Mouse (Mus musculus): Measurements from ENCODE around the gene Morn4. TPM values are rescaled to one million over a fixed set of nuclear protein-coding genes. Genes with fewer than 3 reads are reported as not detected.

Gene Morn4
- polyA plus RNA-seq, 1 experiment from 2014 or later: 29.6 TPM

GRCm38 (mm10) chr19:42056719-42057409 lies 29.3 kb downstream of the Morn4 start:
- Histone ChIP-seq H3K9me3 (replicated peaks) (no peaks in the 10 kb centered on the region), H3K27me3 (no peaks in the 10 kb centered on the region), H3K4me1 (0 out of 2 replicates have a peak, but pooled peaks cover 9% of the 10 kb centered on the region), H3K4me3 (replicated peaks) (no peak overlapping the region), H3K36me3 (no peaks in the 10 kb centered on the region), H3K9ac (no peak overlapping the region), H3K27ac (no peak overlapping the region), H3K4me2 (no peak overlapping the region)
- 0 out of 2 replicates have a peak, but pooled peaks have one; percentile 11 for ATAC-seq (replicated peaks; ENCODE audit: low FRiP score)
- 62% methylated on average over 6 of the region's 6 CpGs for WGBS

- H3K9ac ChIP-seq: no peak overlapping the region
- WGBS: 48% methylated on average over 2 of the region's 2 CpGs
- H3K4me3 ChIP-seq (replicated peaks): no peak overlapping the region
- H3K9me3 ChIP-seq (replicated peaks): no peaks in the 10 kb centered on the region
- H3K4me2 ChIP-seq: no peak overlapping the region
- H3K27me3 ChIP-seq: no peaks in the 10 kb centered on the region
- H3K27ac ChIP-seq: no peak overlapping the region
- H3K36me3 ChIP-seq: no peaks in the 10 kb centered on the region
- H3K4me1 ChIP-seq: 0 out of 2 replicates have a peak, but pooled peaks cover 9% of the 10 kb centered on the region
- no peak for ATAC-seq (replicated peaks; ENCODE audit: low FRiP score)
These were observed 30.3 kb downstream of the Morn4 start for GRCm38 (mm10) chr19:42055881-42056280.

- 55% methylated on average over 6 of the region's 6 CpGs for WGBS
- ATAC-seq (replicated peaks; ENCODE audit: low FRiP score): peak; percentile 82
These were observed 31.9 kb downstream of the Morn4 start for GRCm38 (mm10) chr19:42054255-42054654.

GRCm38 (mm10) chr19:42051948-42052347 lies 34.2 kb downstream of the Morn4 start, which contains the start of gene 4933411K16Rik:
4933411K16Rik (plus strand) TSS chr19:42052248.
- 0 out of 2 replicates have a peak, but pooled peaks cover 9% of the 10 kb centered on the region for H3K4me1 ChIP-seq
- H3K9ac ChIP-seq: no peak within 1 kb of the TSS
- H3K4me3 ChIP-seq (replicated peaks): no peak within 1 kb of the TSS
- H3K4me2 ChIP-seq: no peak within 1 kb of the TSS
- no peak within 1 kb of the TSS for H3K27ac ChIP-seq
- H3K9me3 ChIP-seq (replicated peaks): no peaks in the 10 kb centered on the region
- H3K27me3 ChIP-seq: no peaks in the 10 kb centered on the region
- WGBS: 73% methylated on average over 4 of the region's 4 CpGs
- no peaks in the 10 kb centered on the region for H3K36me3 ChIP-seq
- ATAC-seq (replicated peaks; ENCODE audit: low FRiP score): no peak

More at GRCm38 (mm10) chr19:42054255-42054654, 31.9 kb downstream of the Morn4 start:
- Histone ChIP-seq H3K9ac (no peak overlapping the region), H3K9me3 (replicated peaks) (no peaks in the 10 kb centered on the region), H3K4me3 (replicated peaks) (no peak overlapping the region), H3K36me3 (no peaks in the 10 kb centered on the region), H3K4me1 (0 out of 2 replicates have a peak, but pooled peaks cover 9% of the 10 kb centered on the region), H3K27me3 (no peaks in the 10 kb centered on the region), H3K27ac (0 out of 2 replicates have a peak overlapping the region, but pooled peaks have one; percentile 28), H3K4me2 (no peak overlapping the region)

- no peaks in the 10 kb centered on the region for H3K36me3 ChIP-seq
- H3K27ac ChIP-seq: no peak overlapping the region
- no peaks in the 10 kb centered on the region for H3K27me3 ChIP-seq
- H3K9ac ChIP-seq: no peak overlapping the region
- no peak overlapping the region for H3K4me3 ChIP-seq (replicated peaks)
- no peak overlapping the region for H3K4me2 ChIP-seq
- no peaks in the 10 kb centered on the region for H3K9me3 ChIP-seq (replicated peaks)
- peaks cover 9% of the 10 kb centered on the region; the same call in 1 of the 2 replicates for H3K4me1 ChIP-seq
- 90% methylated on average over 3 of the region's 3 CpGs for WGBS
- no peak for ATAC-seq (replicated peaks; ENCODE audit: low FRiP score)
These were observed 34.8 kb downstream of the Morn4 start for GRCm38 (mm10) chr19:42051351-42051750.

GRCm38 (mm10) chr19:42050251-42050650 lies 35.9 kb downstream of the Morn4 start:
- Histone ChIP-seq H3K9me3 (replicated peaks) (no peaks in the 10 kb centered on the region), H3K27me3 (no peaks in the 10 kb centered on the region), H3K9ac (no peak overlapping the region), H3K4me1 (peaks cover 17% of the 10 kb centered on the region), H3K4me3 (replicated peaks) (no peak overlapping the region), H3K4me2 (no peak overlapping the region), H3K36me3 (no peaks in the 10 kb centered on the region), H3K27ac (no peak overlapping the region)
- no peak for ATAC-seq (replicated peaks; ENCODE audit: low FRiP score)
- 88% methylated on average over 1 of the region's 1 CpGs for WGBS

GRCm38 (mm10) chr19:42045269-42046102 lies 40.7 kb downstream of the Morn4 start, which contains the start of gene Hoga1:
Hoga1 (plus strand) TSS chr19:42045610.
- H3K27me3 ChIP-seq: 0 out of 2 replicates have a peak, but pooled peaks cover under 1% of the 10 kb centered on the region
- peak within 1 kb of the TSS; percentile 41 for H3K4me3 ChIP-seq (replicated peaks)
- H3K9ac ChIP-seq: no peak within 1 kb of the TSS
- peak; percentile 96 for ATAC-seq (replicated peaks; ENCODE audit: low FRiP score)
- 20% methylated on average over 23 of the region's 23 CpGs for WGBS
- H3K4me1 ChIP-seq: peaks cover 8% of the 10 kb centered on the region
- H3K4me2 ChIP-seq: peak within 1 kb of the TSS; percentile 56
- peak within 1 kb of the TSS; percentile 70 for H3K27ac ChIP-seq
- no peaks in the 10 kb centered on the region for H3K36me3 ChIP-seq
- no peaks in the 10 kb centered on the region for H3K9me3 ChIP-seq (replicated peaks)

- no peak overlapping the region for H3K4me2 ChIP-seq
- 97% methylated on average over 6 of the region's 6 CpGs for WGBS
These were observed 42.2 kb downstream of the Morn4 start for GRCm38 (mm10) chr19:42043988-42044387.

GRCm38 (mm10) chr19:42038310-42038709 lies 47.8 kb downstream of the Morn4 start:
- Histone ChIP-seq H3K9me3 (replicated peaks) (no peaks in the 10 kb centered on the region), H3K4me1 (peaks cover 12% of the 10 kb centered on the region), H3K27ac (no peak overlapping the region), H3K4me3 (replicated peaks) (no peak overlapping the region), H3K9ac (no peak overlapping the region), H3K36me3 (peaks cover 13% of the 10 kb centered on the region), H3K4me2 (no peak overlapping the region), H3K27me3 (0 out of 2 replicates have a peak, but pooled peaks cover 7% of the 10 kb centered on the region)
- 89% methylated on average over 12 of the region's 12 CpGs for WGBS
- ATAC-seq (replicated peaks; ENCODE audit: low FRiP score): no peak

More at GRCm38 (mm10) chr19:42043988-42044387, 42.2 kb downstream of the Morn4 start:
- Histone ChIP-seq H3K9me3 (replicated peaks) (no peaks in the 10 kb centered on the region), H3K9ac (no peak overlapping the region), H3K4me3 (replicated peaks) (no peak overlapping the region), H3K36me3 (no peaks in the 10 kb centered on the region), H3K27ac (no peak overlapping the region), H3K4me1 (peaks cover 8% of the 10 kb centered on the region), H3K27me3 (0 out of 2 replicates have a peak, but pooled peaks cover 7% of the 10 kb centered on the region)
- ATAC-seq (replicated peaks; ENCODE audit: low FRiP score): no peak

GRCm38 (mm10) chr19:42037167-42037702 lies 48.9 kb downstream of the Morn4 start:
- 70% methylated on average over 11 of the region's 11 CpGs for WGBS

GRCm38 (mm10) chr19:42036357-42036756 lies 49.8 kb downstream of the Morn4 start:
- Histone ChIP-seq H3K4me3 (replicated peaks) (no peak overlapping the region), H3K4me2 (no peak overlapping the region), H3K9ac (no peak overlapping the region), H3K27me3 (0 out of 2 replicates have a peak, but pooled peaks cover 7% of the 10 kb centered on the region), H3K27ac (no peak overlapping the region), H3K4me1 (peaks cover 12% of the 10 kb centered on the region), H3K36me3 (peaks cover 28% of the 10 kb centered on the region), H3K9me3 (replicated peaks) (no peaks in the 10 kb centered on the region)
- ATAC-seq (replicated peaks; ENCODE audit: low FRiP score): no peak
- WGBS: 86% methylated on average over 3 of the region's 3 CpGs

More at GRCm38 (mm10) chr19:42037167-42037702, 48.9 kb downstream of the Morn4 start:
- peaks cover 24% of the 10 kb centered on the region for H3K36me3 ChIP-seq
- no peaks in the 10 kb centered on the region for H3K9me3 ChIP-seq (replicated peaks)
- H3K27me3 ChIP-seq: 0 out of 2 replicates have a peak, but pooled peaks cover 7% of the 10 kb centered on the region
- no peak overlapping the region for H3K4me2 ChIP-seq
- ATAC-seq (replicated peaks; ENCODE audit: low FRiP score): no peak
- no peak overlapping the region for H3K9ac ChIP-seq
- no peak overlapping the region for H3K27ac ChIP-seq
- H3K4me1 ChIP-seq: peaks cover 12% of the 10 kb centered on the region
- no peak overlapping the region for H3K4me3 ChIP-seq (replicated peaks)

Measured in kidney, embryonic 15.5 days (tissue).